Mouse (Mus musculus) heart, embryonic 16.5 days (tissue): ENCODE measurements around the gene Gse1. TPM values are rescaled to one million over a fixed set of nuclear protein-coding genes. Genes with fewer than 3 reads are reported as not detected.
A peak's percentile ranks its signal among the peaks of the same experiment; 100 is the strongest.

Experiments used
- ATAC-seq: fragments of 200-750 bp; cut with Nextera tagmentation; replicated peaks from 2 replicates; pipeline ENCODE4 v1.8.0; 2017; ENCODE audit warnings: moderate number of reproducible peaks; ENCODE audit not compliant: insufficient read depth, low FRiP score; ENCODE audit errors: extremely low read depth
- H3K27ac ChIP-seq: fragments of 300-500 bp; sonication (generic); 2 replicates; pipeline ENCODE4 v1.5.1; 2014; ENCODE audit warnings: mild to moderate bottlenecking, low read length, control low read depth, moderate library complexity
- H3K27me3 ChIP-seq: fragments of 300-500 bp; sonication (generic); 2 replicates; pipeline ENCODE4 v1.6.1; 2014; ENCODE audit warnings: low read length, mixed read lengths; ENCODE audit not compliant: control insufficient read depth, insufficient read depth
- H3K36me3 ChIP-seq: fragments of 300-500 bp; sonication (generic); 2 replicates; pipeline ENCODE4 v1.6.1; 2014; ENCODE audit not compliant: control insufficient read depth, insufficient read depth
- H3K4me1 ChIP-seq: fragments of 300-500 bp; sonication (generic); 2 replicates; pipeline ENCODE4 v1.6.1; 2014; ENCODE audit warnings: low read length, mixed read lengths; ENCODE audit not compliant: control insufficient read depth, insufficient read depth
- H3K4me2 ChIP-seq: fragments of 300-500 bp; sonication (generic); 2 replicates; pipeline ENCODE4 v1.6.1; 2014; ENCODE audit warnings: low read depth, mild to moderate bottlenecking, control low read depth, low read length
- H3K4me3 ChIP-seq: fragments of 300-500 bp; sonication (generic); 2 replicates; pipeline ENCODE4 v1.5.1; 2014; ENCODE audit warnings: mild to moderate bottlenecking, control low read depth, low read length
- H3K9ac ChIP-seq: fragments of 300-500 bp; sonication (generic); 2 replicates; pipeline ENCODE4 v1.6.1; 2014; ENCODE audit warnings: low read length, control low read depth
- H3K9me3 ChIP-seq: fragments of 300-500 bp; sonication (generic); replicated peaks from 2 replicates; pipeline ENCODE4 v1.6.1; 2016; ENCODE audit warnings: low read length; ENCODE audit not compliant: control insufficient read depth
- WGBS: fragments of 180-500 bp; shearing (Covaris S2); extraction: QIAGEN DNeasy Blood & Tissue Kit; methylation state at CpG from one replicate; pipeline ENCODE4 v1.1.7; 2014; 5-methylcytosine and 5-hydroxymethylcytosine counted together
- polyA plus RNA-seq: library from polyadenylated mRNA; unstranded; fragments of >200 nt; fragmentation: Nextera tagmentation; extraction: Ambion mirVana; gene quantifications from 2 replicates; pipeline ENCODE4 v1.2.1, GENCODE M21; 2015

The Gse1 gene
- polyA plus RNA-seq, 1 experiment from 2014 or later: 7.7 TPM

DNA sequence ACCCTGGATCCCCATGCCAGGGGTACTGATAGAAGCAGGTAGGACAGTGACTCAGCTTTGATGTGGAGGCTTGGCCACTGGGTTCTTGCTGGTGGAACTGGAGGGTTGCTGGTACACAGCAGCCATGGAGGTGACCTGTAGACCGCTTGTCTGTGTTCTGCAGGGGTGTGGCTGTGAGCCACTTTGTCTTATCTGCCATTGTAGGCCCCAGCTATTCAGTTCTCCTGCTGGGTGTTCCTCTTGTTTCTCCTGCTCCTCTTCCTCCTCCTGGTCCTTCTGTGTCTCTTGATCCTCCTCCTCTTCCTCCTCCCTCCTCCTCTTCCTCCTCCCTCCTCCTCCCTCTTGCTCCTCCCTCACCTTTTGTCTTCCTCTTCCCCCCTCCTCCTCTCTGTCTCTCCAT, 296.9 kb downstream of the Gse1 start:
- Histone ChIP-seq H3K27me3 (no peaks in the 10 kb centered on the region), H3K4me1 (peaks cover 69% of the 10 kb centered on the region), H3K9ac (peak overlapping the region; percentile 53), H3K27ac (peak overlapping the region; percentile 91), H3K4me2 (peak overlapping the region; percentile 25), H3K4me3 (no peak overlapping the region), H3K36me3 (no peaks in the 10 kb centered on the region), H3K9me3 (no peaks in the 10 kb centered on the region)
- no peak for ATAC-seq
- WGBS: 73% methylated on average over 1 of the region's 1 CpGs

DNA sequence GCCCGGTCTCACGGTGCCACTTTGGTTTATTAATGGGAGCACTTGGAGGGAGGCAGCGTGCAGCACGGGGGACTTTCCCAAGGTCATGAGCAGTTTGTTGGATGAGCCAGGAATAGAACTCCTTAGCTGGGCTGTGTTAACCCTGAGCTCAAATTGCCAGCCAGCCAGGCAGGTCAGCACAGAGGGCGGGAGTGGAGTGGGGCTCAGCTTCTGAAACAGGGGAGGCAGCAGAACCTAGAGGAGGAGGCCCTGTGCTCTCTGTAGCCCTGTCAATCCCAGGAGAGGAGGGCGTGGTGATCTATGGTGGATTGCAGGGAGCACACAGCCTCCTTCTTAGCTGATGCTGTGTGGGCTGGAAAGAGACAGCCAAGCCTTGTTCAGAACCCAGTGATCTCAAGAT, 297.6 kb downstream of the Gse1 start:
- Histone ChIP-seq H3K4me3 (no peak overlapping the region), H3K36me3 (no peaks in the 10 kb centered on the region), H3K27me3 (no peaks in the 10 kb centered on the region), H3K9ac (peak overlapping the region; percentile 58), H3K4me2 (peak overlapping the region; percentile 25; the same call in 1 of the 2 replicates), H3K9me3 (no peaks in the 10 kb centered on the region), H3K27ac (peak overlapping the region; percentile 91), H3K4me1 (peaks cover 62% of the 10 kb centered on the region)
- ATAC-seq: peak; percentile 84
- 45% methylated on average over 6 of the region's 6 CpGs for WGBS

DNA sequence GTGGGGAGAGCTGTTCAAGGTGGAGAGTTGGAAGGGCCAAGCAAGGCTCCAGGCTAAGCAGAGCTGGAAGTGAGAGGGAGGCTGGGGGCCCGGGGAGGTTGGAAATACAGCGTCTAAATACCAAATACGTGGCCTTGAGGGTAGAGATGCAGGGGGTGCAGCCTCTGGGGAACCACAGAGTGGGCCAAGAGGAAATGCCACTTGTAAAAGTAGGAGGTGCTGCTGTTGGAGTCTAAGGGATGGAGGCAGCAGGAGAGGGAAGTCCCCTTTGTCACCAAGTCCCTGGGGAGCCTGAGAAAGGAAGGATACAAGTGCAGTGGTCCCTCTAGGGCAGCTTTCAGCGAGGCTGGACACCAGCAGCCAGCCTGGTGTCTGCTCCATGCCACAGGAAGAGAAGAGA, 298.3 kb downstream of the Gse1 start:
- Histone ChIP-seq H3K4me2 (peak overlapping the region; percentile 6; the same call in 1 of the 2 replicates), H3K4me3 (no peak overlapping the region), H3K27me3 (no peaks in the 10 kb centered on the region), H3K9me3 (no peaks in the 10 kb centered on the region), H3K9ac (peak overlapping the region; percentile 58), H3K27ac (peak overlapping the region; percentile 91), H3K4me1 (peaks cover 61% of the 10 kb centered on the region), H3K36me3 (no peaks in the 10 kb centered on the region)
- ATAC-seq: no peak
- 25% methylated on average over 4 of the region's 4 CpGs for WGBS

DNA sequence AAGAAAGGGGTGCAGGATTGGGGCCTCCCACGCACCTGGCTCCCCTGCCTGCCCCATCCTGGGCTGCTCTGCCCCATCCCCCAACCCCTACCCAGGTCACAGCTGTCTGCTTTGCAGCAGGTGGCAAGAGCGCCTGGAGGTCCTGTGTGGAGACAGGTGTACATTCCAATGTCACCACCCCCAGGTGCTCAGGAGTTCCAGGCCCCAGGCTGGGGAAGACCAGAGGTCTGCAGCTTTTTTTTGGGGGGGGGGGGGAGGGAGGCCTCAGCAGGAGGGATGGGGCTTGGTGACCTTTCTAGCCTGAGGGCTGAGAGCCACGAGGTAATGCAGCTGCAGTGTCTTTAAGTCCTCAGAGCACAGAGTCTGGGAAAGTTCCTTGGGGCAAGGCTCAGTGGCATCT, 300.1 kb downstream of the Gse1 start:
- H3K27ac ChIP-seq: peak overlapping the region; percentile 30; the same call in 1 of the 2 replicates

DNA sequence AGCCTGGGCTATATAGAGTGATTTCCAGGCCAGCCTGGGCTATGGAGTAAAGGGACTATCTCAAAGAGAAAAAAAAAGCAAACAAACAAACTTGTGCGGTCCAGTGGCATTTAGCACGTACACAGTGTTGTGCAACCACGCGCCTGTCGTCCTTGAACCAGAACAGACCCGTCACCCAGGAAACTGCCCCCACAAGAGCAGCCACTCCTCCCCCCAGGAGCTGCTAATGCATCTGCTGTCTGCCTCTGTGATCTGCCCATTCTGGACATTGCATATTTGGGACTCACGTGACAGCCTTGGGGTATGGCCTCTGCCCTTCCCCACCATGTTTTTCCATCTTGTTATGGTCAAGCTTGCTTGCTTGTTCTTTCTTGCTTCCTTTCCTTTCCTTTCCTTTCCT, 301.0 kb downstream of the Gse1 start:
- Histone ChIP-seq H3K36me3 (no peaks in the 10 kb centered on the region), H3K4me1 (peaks cover 78% of the 10 kb centered on the region), H3K4me3 (no peak overlapping the region), H3K9ac (no peak overlapping the region), H3K27me3 (no peaks in the 10 kb centered on the region), H3K27ac (no peak overlapping the region), H3K9me3 (no peaks in the 10 kb centered on the region), H3K4me2 (no peak overlapping the region)
- WGBS: 47% methylated on average over 7 of the region's 7 CpGs
- no peak for ATAC-seq

More for the DNA sequence above, 300.1 kb downstream of the Gse1 start:
- Histone ChIP-seq H3K4me2 (no peak overlapping the region), H3K4me3 (no peak overlapping the region), H3K9me3 (no peaks in the 10 kb centered on the region), H3K9ac (peak overlapping the region; percentile 54), H3K36me3 (no peaks in the 10 kb centered on the region), H3K27me3 (no peaks in the 10 kb centered on the region), H3K4me1 (peaks cover 78% of the 10 kb centered on the region)
- no peak for ATAC-seq
- 43% methylated on average over 3 of the region's 3 CpGs for WGBS

DNA sequence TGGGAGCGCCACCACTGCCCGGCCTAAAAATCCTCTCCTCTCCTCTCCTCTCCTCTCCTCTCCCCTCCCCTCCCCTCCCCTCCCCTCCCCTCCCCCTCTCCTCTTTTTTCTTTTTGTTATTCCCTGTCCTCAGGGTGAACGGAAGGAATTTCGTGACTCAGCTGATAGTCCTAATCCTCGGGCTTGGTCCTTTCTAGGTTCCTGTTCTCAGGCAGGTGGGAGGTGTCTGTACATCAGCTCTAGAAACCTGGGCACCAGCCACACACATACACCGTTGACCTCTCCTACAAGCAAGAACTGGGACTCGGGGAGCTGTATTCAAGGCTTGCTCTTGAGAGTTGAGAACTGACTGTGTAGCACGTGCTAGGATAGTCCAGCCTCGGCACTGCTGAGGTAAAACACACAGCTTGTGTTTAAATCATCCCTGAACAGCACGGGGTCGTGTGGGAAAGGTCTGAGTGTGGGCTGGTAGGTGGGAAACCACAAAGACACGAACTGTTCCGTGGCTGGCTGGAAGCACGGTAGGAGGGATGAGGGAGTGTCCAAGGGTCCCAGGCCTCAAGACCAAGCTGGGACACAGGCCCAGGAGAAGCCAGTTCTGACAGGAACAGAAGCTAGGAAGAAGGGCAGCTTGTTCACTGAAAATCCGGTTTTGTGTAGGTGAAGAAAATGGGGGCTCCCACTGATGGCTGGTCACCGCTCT, 302.8 kb downstream of the Gse1 start:
- H3K36me3 ChIP-seq: no peaks in the 10 kb centered on the region
- peaks cover 79% of the 10 kb centered on the region for H3K4me1 ChIP-seq
- H3K27me3 ChIP-seq: no peaks in the 10 kb centered on the region
- WGBS: 52% methylated on average over 15 of the region's 16 CpGs
- no peak for ATAC-seq
- no peak overlapping the region for H3K4me3 ChIP-seq
- peak overlapping the region; percentile 71 for H3K9ac ChIP-seq
- no peaks in the 10 kb centered on the region for H3K9me3 ChIP-seq
- H3K4me2 ChIP-seq: 0 out of 2 replicates have a peak overlapping the region, but pooled peaks have one; percentile 9
- peak overlapping the region; percentile 94 for H3K27ac ChIP-seq

DNA sequence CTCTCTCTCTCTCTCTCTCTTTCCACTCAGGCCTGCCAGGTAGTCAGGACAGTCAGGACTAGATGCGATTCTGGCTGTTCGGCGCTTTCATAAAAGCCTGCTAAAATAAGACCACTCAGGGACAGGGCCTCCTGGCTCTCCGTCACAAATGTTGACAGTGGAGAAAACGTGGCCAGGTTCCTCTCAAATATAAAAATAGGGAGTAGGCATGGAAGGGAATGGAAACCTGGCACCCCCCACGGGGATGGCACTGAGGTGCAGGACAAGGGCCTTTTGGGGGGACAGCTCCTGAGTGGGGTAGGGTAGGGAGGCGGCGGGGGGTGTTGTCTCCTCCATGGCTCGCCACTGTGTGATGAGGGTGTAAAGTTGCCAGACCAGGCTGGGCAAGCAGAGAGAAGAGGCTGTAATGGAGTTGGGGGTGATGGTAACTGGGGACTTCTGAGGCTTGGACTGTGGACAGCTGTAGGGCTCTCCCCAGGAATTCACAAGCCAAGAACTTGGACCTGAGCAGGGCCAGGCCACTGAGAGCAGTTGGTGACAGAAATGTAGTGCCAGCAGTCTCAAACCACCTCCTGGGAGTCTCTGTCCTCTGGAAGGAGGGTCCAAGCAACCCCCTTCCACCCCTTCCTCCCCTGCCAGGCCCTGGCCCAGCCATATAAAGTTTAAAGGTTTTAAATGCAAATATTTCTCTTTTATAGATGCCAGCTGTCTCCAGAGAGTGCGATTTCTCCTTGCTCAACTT, 303.7 kb downstream of the Gse1 start:
- peak overlapping the region; percentile 94 for H3K27ac ChIP-seq
- WGBS: 39% methylated on average over 10 of the region's 10 CpGs
- no peak overlapping the region for H3K4me3 ChIP-seq
- no peaks in the 10 kb centered on the region for H3K36me3 ChIP-seq
- H3K9ac ChIP-seq: peak overlapping the region; percentile 47; the same call in 1 of the 2 replicates
- peaks cover 71% of the 10 kb centered on the region for H3K4me1 ChIP-seq
- peak overlapping the region; percentile 30 for H3K4me2 ChIP-seq
- H3K9me3 ChIP-seq: no peaks in the 10 kb centered on the region
- H3K27me3 ChIP-seq: no peaks in the 10 kb centered on the region
- ATAC-seq: no peak

DNA sequence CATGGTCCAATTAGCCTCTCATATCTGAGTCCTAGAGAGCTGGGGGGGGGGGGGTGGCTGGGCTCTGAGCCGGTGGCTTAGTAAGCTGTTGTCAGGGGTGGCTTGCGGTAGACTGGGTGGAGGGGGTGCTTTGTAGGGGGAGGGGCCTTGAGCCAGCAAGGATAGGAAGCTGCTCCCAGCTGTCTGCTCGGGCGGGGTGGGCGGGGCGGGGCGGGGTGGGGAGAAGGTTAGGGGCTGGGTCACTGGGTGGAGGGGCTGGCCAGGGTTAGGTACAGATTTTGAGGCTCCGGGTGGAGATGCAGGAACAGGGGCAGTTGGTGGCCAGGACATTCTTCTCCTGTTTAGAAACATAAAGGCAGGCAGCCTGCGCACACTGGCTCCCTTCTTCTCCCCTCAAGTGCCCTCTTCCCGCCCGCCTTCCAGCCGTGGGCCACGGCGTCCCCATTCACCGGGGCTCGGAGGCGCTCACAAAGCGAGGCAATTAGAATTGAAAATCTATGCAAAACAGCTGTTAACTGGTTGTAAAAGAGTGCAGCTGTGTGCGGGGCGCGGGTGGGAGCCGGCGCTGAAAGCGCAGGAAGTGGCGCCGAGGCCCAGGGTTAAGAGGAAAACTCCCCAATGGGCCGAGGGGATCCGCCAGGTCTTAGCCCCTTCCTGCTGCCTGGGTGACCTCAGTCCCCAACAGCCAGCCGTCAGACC, 304.4 kb downstream of the Gse1 start:
- 11% methylated on average over 25 of the region's 29 CpGs for WGBS
- Histone ChIP-seq H3K9ac (peak overlapping the region; percentile 60), H3K9me3 (no peaks in the 10 kb centered on the region), H3K4me2 (peak overlapping the region; percentile 57), H3K4me1 (peaks cover 64% of the 10 kb centered on the region), H3K27ac (peak overlapping the region; percentile 94), H3K36me3 (no peaks in the 10 kb centered on the region), H3K27me3 (no peaks in the 10 kb centered on the region), H3K4me3 (peak overlapping the region; percentile 14; the same call in 1 of the 2 replicates)
- no peak for ATAC-seq
